Mouse (Mus musculus) stomach, embryonic 15.5 days (tissue): ENCODE data around the gene Agrn. TPM values are rescaled to one million over a fixed set of nuclear protein-coding genes. Genes with fewer than 3 reads are reported as not detected.

Experiments
- ATAC-seq: fragments of 200-750 bp; cut with Nextera tagmentation; 2 replicates; pipeline ENCODE4 v1.8.0; 2017; ENCODE audit warnings: low read depth, moderate number of reproducible peaks, moderate TSS enrichment; ENCODE audit not compliant: insufficient read depth, low FRiP score
- H3K27ac ChIP-seq: fragments of 300-500 bp; sonication (generic); 2 replicates; pipeline ENCODE4 v1.5.1; 2015; ENCODE audit warnings: mild to moderate bottlenecking, inconsistent platforms
- H3K27me3 ChIP-seq: fragments of 300-500 bp; sonication (generic); replicated peaks from 2 replicates; pipeline ENCODE4 v1.6.1; 2015; ENCODE audit warnings: inconsistent platforms
- H3K36me3 ChIP-seq: fragments of 300-500 bp; sonication (generic); 2 replicates; pipeline ENCODE4 v1.6.1; 2015; ENCODE audit warnings: inconsistent platforms
- H3K4me1 ChIP-seq: fragments of 300-500 bp; sonication (generic); 2 replicates; pipeline ENCODE4 v1.6.1; 2015; ENCODE audit warnings: inconsistent platforms
- H3K4me2 ChIP-seq: fragments of 300-500 bp; sonication (generic); 2 replicates; pipeline ENCODE4 v1.6.1; 2015; ENCODE audit warnings: mild to moderate bottlenecking, inconsistent platforms
- H3K4me3 ChIP-seq: fragments of 300-500 bp; sonication (generic); replicated peaks from 2 replicates; pipeline ENCODE4 v1.5.1; 2015; ENCODE audit warnings: inconsistent platforms
- H3K9ac ChIP-seq: fragments of 300-500 bp; sonication (generic); 2 replicates; pipeline ENCODE4 v1.6.1; 2015; ENCODE audit warnings: inconsistent platforms
- H3K9me3 ChIP-seq: fragments of 300-500 bp; sonication (generic); 2 replicates; pipeline ENCODE4 v1.6.1; 2016; ENCODE audit warnings: inconsistent platforms
- WGBS: fragments of 180-500 bp; shearing (Covaris S2); methylation state at CpG from one replicate; pipeline ENCODE4 v1.1.7; 2015; 5-methylcytosine and 5-hydroxymethylcytosine counted together
- microRNA-seq: library from miRNA; unstranded; fragments of <30 nt; microRNA quantifications from one replicate; pipeline ENCODE4, GENCODE M21; 2016
- polyA plus RNA-seq: library from polyadenylated mRNA; unstranded; fragments of >200 nt; fragmentation: Nextera tagmentation; extraction: Ambion mirVana; gene quantifications from 2 replicates; pipeline ENCODE4 v1.2.1, GENCODE M21; 2015

Agrn gene
- polyA plus RNA-seq, 1 experiment from 2014 or later = 61.7 TPM

DNA sequence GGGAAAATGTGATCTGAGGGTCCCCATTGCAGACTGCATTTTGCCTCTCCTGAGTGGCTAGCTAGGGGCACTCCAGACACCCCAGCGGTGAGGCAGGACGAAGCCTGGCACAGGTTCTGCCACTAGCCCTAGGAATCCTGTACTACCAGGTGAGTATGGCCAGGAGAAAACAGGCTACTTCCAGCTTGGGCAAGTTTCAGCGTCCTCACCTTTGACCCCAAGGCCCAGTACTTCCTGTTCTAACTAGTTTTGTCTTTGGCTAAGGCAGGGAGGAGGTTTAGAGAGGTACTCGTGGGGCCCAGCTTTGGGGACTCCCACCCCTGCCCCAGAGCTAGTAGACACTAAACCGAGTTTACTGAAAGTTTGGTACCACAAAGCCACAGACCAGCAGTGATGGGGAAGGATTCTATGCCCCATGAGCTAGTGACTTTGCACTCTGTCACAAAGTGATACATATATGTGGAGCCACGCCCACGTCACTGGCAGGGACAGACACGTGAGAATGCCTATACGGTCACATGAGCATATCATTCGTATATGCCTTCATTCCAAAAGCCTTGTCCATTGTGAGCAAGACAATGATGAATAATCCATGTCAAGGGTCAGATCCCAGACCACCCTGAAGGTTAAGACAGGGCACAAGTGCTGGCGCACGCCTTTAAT, 63.2 kb downstream of the Agrn start:
- no peak for ATAC-seq
- H3K36me3 ChIP-seq = no peaks in the 10 kb centered on the region

GRCm38 (mm10) chr4:156133334-156133733, 64.0 kb downstream of the Agrn start:
- no peak for ATAC-seq
- 65% methylated on average over 5 of the region's 5 CpGs for WGBS

More for the DNA sequence above, 63.2 kb downstream of the Agrn start:
- Histone ChIP-seq H3K9ac (no peak overlapping the region), H3K4me2 (no peak overlapping the region), H3K4me1 (0 out of 2 replicates have a peak, but pooled peaks cover 7% of the 10 kb centered on the region), H3K27me3 (no peaks in the 10 kb centered on the region), H3K27ac (no peak overlapping the region), H3K4me3 (no peak overlapping the region), H3K9me3 (no peaks in the 10 kb centered on the region)
- WGBS = 70% methylated on average over 12 of the region's 12 CpGs

GRCm38 (mm10) chr4:156130940-156131339, 66.3 kb downstream of the Agrn start:
- Histone ChIP-seq H3K4me1 (0 out of 2 replicates have a peak, but pooled peaks cover 7% of the 10 kb centered on the region), H3K36me3 (no peaks in the 10 kb centered on the region; the same call in 1 of the 2 replicates), H3K27ac (no peak overlapping the region), H3K9ac (no peak overlapping the region), H3K27me3 (no peaks in the 10 kb centered on the region), H3K4me3 (no peak overlapping the region), H3K9me3 (no peaks in the 10 kb centered on the region), H3K4me2 (no peak overlapping the region)
- ATAC-seq = no peak
- WGBS = 74% methylated on average over 10 of the region's 10 CpGs

More at GRCm38 (mm10) chr4:156133334-156133733, 64.0 kb downstream of the Agrn start:
- Histone ChIP-seq H3K27me3 (no peaks in the 10 kb centered on the region), H3K4me3 (no peak overlapping the region), H3K4me2 (no peak overlapping the region), H3K9ac (no peak overlapping the region), H3K36me3 (no peaks in the 10 kb centered on the region), H3K27ac (no peak overlapping the region), H3K4me1 (0 out of 2 replicates have a peak, but pooled peaks cover 7% of the 10 kb centered on the region), H3K9me3 (no peaks in the 10 kb centered on the region)

GRCm38 (mm10) chr4:156130436-156130835, 66.9 kb downstream of the Agrn start, which contains the start of gene Rnf223:
Gene Rnf223, plus strand, starts transcription at chr4:156130513.
- H3K9me3 ChIP-seq = no peaks in the 10 kb centered on the region
- 0 out of 2 replicates have a peak, but pooled peaks cover 7% of the 10 kb centered on the region for H3K4me1 ChIP-seq
- ATAC-seq = no peak
- WGBS = 65% methylated on average over 15 of the region's 15 CpGs
- no peak within 1 kb of the TSS for H3K27ac ChIP-seq
- no peak within 1 kb of the TSS for H3K9ac ChIP-seq
- H3K27me3 ChIP-seq = no peaks in the 10 kb centered on the region
- H3K36me3 ChIP-seq = peaks cover 2% of the 10 kb centered on the region; the same call in 1 of the 2 replicates
- H3K4me3 ChIP-seq = no peak within 1 kb of the TSS
- H3K4me2 ChIP-seq = no peak within 1 kb of the TSS

DNA sequence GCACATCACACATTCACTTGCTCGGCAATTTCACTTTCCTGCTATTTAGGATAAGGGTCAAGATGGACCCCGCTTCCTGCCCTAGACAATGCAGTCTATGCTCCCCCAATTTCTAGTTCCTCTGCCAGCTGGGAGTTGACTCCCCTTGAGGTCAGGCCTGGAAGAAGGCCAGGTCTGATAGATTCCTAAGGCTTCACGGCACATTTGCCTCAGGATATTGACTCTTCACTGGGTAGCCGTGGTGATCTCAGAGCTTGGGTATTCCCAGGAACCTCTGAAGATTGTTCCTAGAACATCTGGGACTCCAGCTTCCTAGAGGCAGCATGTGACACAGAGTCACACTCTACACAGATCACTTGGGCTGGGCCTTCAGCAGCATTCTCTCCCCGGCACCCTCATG, 68.5 kb downstream of the Agrn start:
- H3K36me3 ChIP-seq = peaks cover 12% of the 10 kb centered on the region
- H3K4me3 ChIP-seq = no peak overlapping the region
- no peak for ATAC-seq
- WGBS = 84% methylated on average over 5 of the region's 5 CpGs
- H3K9me3 ChIP-seq = no peaks in the 10 kb centered on the region
- no peak overlapping the region for H3K9ac ChIP-seq
- 0 out of 2 replicates have a peak, but pooled peaks cover 2% of the 10 kb centered on the region for H3K4me1 ChIP-seq
- no peak overlapping the region for H3K27ac ChIP-seq
- no peaks in the 10 kb centered on the region for H3K27me3 ChIP-seq
- H3K4me2 ChIP-seq = no peak overlapping the region

DNA sequence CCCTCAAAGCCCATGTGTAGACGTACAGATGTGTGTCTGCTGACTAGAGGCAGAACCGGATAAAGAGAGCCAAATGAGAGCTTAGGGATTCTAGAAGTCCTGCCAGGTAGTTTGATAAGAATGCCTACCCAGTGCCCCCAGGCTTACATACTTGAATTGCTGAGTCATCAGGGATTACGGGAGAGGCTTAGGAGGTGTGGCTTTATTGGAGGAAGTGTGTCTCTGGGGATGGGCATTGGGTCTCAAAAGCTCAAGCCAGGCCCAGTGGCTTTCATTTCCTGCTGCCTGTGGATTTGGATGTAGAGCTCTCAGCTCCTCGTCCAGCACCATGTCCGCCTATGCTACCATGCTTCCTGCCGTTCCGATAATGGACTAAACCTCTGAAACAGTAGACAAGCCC, 70.4 kb downstream of the Agrn start:
- Histone ChIP-seq H3K36me3 (peaks cover 28% of the 10 kb centered on the region), H3K9ac (no peak overlapping the region), H3K4me3 (no peak overlapping the region), H3K4me2 (no peak overlapping the region), H3K27ac (no peak overlapping the region), H3K4me1 (no peaks in the 10 kb centered on the region), H3K9me3 (no peaks in the 10 kb centered on the region), H3K27me3 (no peaks in the 10 kb centered on the region)
- ATAC-seq = no peak
- WGBS = 88% methylated on average over 7 of the region's 7 CpGs

GRCm38 (mm10) chr4:156125393-156125792, 71.9 kb downstream of the Agrn start:
- no peak overlapping the region for H3K27ac ChIP-seq
- H3K9ac ChIP-seq = no peak overlapping the region
- no peak overlapping the region for H3K4me3 ChIP-seq
- peaks cover 33% of the 10 kb centered on the region for H3K36me3 ChIP-seq
- no peaks in the 10 kb centered on the region for H3K27me3 ChIP-seq
- WGBS = 93% methylated on average over 6 of the region's 6 CpGs
- H3K9me3 ChIP-seq = no peaks in the 10 kb centered on the region
- no peak overlapping the region for H3K4me2 ChIP-seq
- H3K4me1 ChIP-seq = no peaks in the 10 kb centered on the region
- ATAC-seq = no peak

DNA sequence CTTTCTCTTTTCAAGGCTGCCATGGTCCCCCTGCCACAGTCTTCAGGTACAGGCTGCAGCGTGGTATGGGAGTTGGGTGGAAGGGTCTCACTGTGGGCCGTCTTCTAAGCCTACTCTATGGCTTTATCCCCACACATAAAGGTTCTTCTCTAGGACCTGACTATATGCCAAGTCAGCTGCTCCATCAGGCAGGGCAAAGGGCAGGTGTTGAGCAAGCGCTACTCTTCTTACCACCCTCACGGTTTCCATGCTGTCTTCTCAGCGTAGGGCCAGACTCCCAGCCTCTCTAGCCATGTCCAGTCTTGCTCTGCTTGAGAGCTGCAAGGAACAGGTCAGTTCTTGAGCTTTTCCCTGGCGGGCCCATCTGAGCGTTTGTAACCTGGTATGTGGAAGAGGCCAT, 73.2 kb downstream of the Agrn start:
- Histone ChIP-seq H3K9ac (no peak overlapping the region), H3K27me3 (no peaks in the 10 kb centered on the region), H3K9me3 (no peaks in the 10 kb centered on the region), H3K36me3 (peaks cover 44% of the 10 kb centered on the region), H3K4me1 (no peaks in the 10 kb centered on the region), H3K4me2 (no peak overlapping the region), H3K4me3 (no peak overlapping the region), H3K27ac (no peak overlapping the region)
- WGBS = 91% methylated on average over 7 of the region's 7 CpGs
- ATAC-seq = no peak

Small RNA genes within 50 kb of the gene (microRNA-seq; reads per million reads assigned to microRNA genes)
- gene Mir7658 = 1.9 reads per million, percentile 2 among the genes with 10 or more reads in this experiment

Other genes with a start within 250 kb of the Agrn start
- 46.2 and 49.1 TPM in 2 replicates for gene C1qtnf12, start 235.2 kb downstream of the Agrn start, polyA plus RNA-seq
- 14.4 and 14.6 TPM in 2 replicates for gene B3galt6, start 204.8 kb downstream of the Agrn start, polyA plus RNA-seq
- gene Sdf4, start 204.6 kb downstream of the Agrn start, polyA plus RNA-seq = 154 and 168 TPM in 2 replicates
- 0.64 and 1.1 TPM in 2 replicates for gene Tnfrsf4, start 183.6 kb downstream of the Agrn start, polyA plus RNA-seq
- 2.3 and 2.5 TPM in 2 replicates for gene Tnfrsf18, start 171.3 kb downstream of the Agrn start, polyA plus RNA-seq
- 4.1 and 5.0 TPM in 2 replicates for gene Ttll10, start 138.1 kb downstream of the Agrn start, polyA plus RNA-seq
- 27.3 and 29.9 TPM in 2 replicates for gene 9430015G10Rik, start 87.5 kb downstream of the Agrn start, polyA plus RNA-seq
- gene Rnf223, start 67.0 kb downstream of the Agrn start, polyA plus RNA-seq = 0.39 and 0.44 TPM in 2 replicates
- 3.2 and 4.8 TPM in 2 replicates for gene Isg15, start 3.3 kb upstream of the Agrn start, polyA plus RNA-seq
- 3.0 TPM in 2 replicates for gene AW011738, start 5.8 kb upstream of the Agrn start, polyA plus RNA-seq
- 0.61 and 0.99 TPM in 2 replicates for gene Perm1, start 18.4 kb upstream of the Agrn start, polyA plus RNA-seq
- 20.0 and 22.1 TPM in 2 replicates for gene Plekhn1, start 37.4 kb upstream of the Agrn start, polyA plus RNA-seq
- gene Noc2l, start 38.5 kb upstream of the Agrn start, polyA plus RNA-seq = 72.0 and 75.3 TPM in 2 replicates
- gene Samd11, start 58.2 kb upstream of the Agrn start, polyA plus RNA-seq = 1.2 and 3.1 TPM in 2 replicates
- gene Vmn2r-ps159, start 133.6 kb upstream of the Agrn start, polyA plus RNA-seq = not detected in 2 replicates